Mouse (Mus musculus) liver, embryonic 16.5 days (tissue): ENCODE results near the gene Mpzl3. TPM values are rescaled to one million over a fixed set of nuclear protein-coding genes. Genes with fewer than 3 reads are reported as not detected.
"Not testable (repeated sequence)": the region's sequence is repeated elsewhere in the genome, so short reads cannot be mapped to it uniquely, and the experiment has no call there.

Source experiments
- ATAC-seq: fragments of 200-750 bp; cut with Nextera tagmentation; 2 replicates; pipeline ENCODE4 v1.8.0; 2017; ENCODE audit warnings: low read depth, mild to moderate bottlenecking, moderate number of reproducible peaks, moderate library complexity
- H3K27ac ChIP-seq: fragments of 300-500 bp; sonication (generic); 2 replicates; pipeline ENCODE4 v1.5.1; 2014; ENCODE audit warnings: mild to moderate bottlenecking, low read length
- H3K27me3 ChIP-seq: fragments of 300-500 bp; sonication (generic); 2 replicates; pipeline ENCODE4 v1.6.1; 2014; ENCODE audit warnings: low read depth, low read length, mixed read lengths; ENCODE audit not compliant: control insufficient read depth, insufficient read depth
- H3K36me3 ChIP-seq: fragments of 300-500 bp; sonication (generic); 2 replicates; pipeline ENCODE4 v1.6.1; 2014; ENCODE audit warnings: mild to moderate bottlenecking; ENCODE audit not compliant: control insufficient read depth, insufficient read depth
- H3K4me1 ChIP-seq: fragments of 300-500 bp; sonication (generic); 2 replicates; pipeline ENCODE4 v1.6.1; 2014; ENCODE audit warnings: low read depth, low read length, mixed read lengths; ENCODE audit not compliant: control insufficient read depth
- H3K4me2 ChIP-seq: fragments of 300-500 bp; sonication (generic); 2 replicates; pipeline ENCODE4 v1.6.1; 2014; ENCODE audit warnings: low read depth, low read length, mixed read lengths
- H3K4me3 ChIP-seq: fragments of 300-500 bp; sonication (generic); 2 replicates; pipeline ENCODE4 v1.5.1; 2014; ENCODE audit warnings: low read depth, mild to moderate bottlenecking, low read length
- H3K9ac ChIP-seq: fragments of 300-500 bp; sonication (generic); 2 replicates; pipeline ENCODE4 v1.6.1; 2014; ENCODE audit warnings: low read depth, low read length
- H3K9me3 ChIP-seq: fragments of 300-500 bp; sonication (generic); replicated peaks from 2 replicates; pipeline ENCODE4 v1.6.1; 2016; ENCODE audit warnings: low read length; ENCODE audit not compliant: control insufficient read depth
- whole genome bisulfite sequencing: fragments of 180-500 bp; shearing (Covaris S2); extraction: QIAGEN DNeasy Blood & Tissue Kit; methylation state at CpG from one replicate; pipeline ENCODE4 v1.1.7; 2014; ENCODE audit not compliant: insufficient replicate concordance; 5-methylcytosine and 5-hydroxymethylcytosine counted together
- polyA plus RNA-seq: library from polyadenylated mRNA; unstranded; fragments of >200 nt; fragmentation: Nextera tagmentation; extraction: Ambion mirVana; gene quantifications from 2 replicates; pipeline ENCODE4 v1.2.1, GENCODE M21; 2015

Mpzl3 gene
- polyA plus RNA-seq, 1 experiment from 2014 or later: 1.1 TPM

GRCm38 (mm10) chr9:45022800-45023199 lies 32.2 kb upstream of the Mpzl3 start:
- WGBS: 4% methylated on average over 3 of the region's 3 CpGs
- ATAC-seq: no peak

GRCm38 (mm10) chr9:45023638-45024037 lies 31.3 kb upstream of the Mpzl3 start:
- 34% methylated on average over 3 of the region's 3 CpGs for WGBS
- no peaks in the 10 kb centered on the region for H3K4me1 ChIP-seq

More at GRCm38 (mm10) chr9:45022800-45023199, 32.2 kb upstream of the Mpzl3 start:
- no peak overlapping the region for H3K27ac ChIP-seq
- no peak overlapping the region for H3K4me3 ChIP-seq
- H3K4me2 ChIP-seq: no peak overlapping the region
- H3K4me1 ChIP-seq: no peaks in the 10 kb centered on the region
- no peaks in the 10 kb centered on the region for H3K9me3 ChIP-seq
- no peak overlapping the region for H3K9ac ChIP-seq
- H3K36me3 ChIP-seq: no peaks in the 10 kb centered on the region
- H3K27me3 ChIP-seq: no peaks in the 10 kb centered on the region; the same call in 1 of the 2 replicates

GRCm38 (mm10) chr9:45024187-45024586 lies 30.8 kb upstream of the Mpzl3 start:
- no peak overlapping the region for H3K27ac ChIP-seq
- no peak overlapping the region for H3K4me2 ChIP-seq
- ATAC-seq: no peak
- no peaks in the 10 kb centered on the region for H3K36me3 ChIP-seq
- H3K9ac ChIP-seq: no peak overlapping the region
- H3K4me1 ChIP-seq: no peaks in the 10 kb centered on the region
- no peak overlapping the region for H3K4me3 ChIP-seq
- H3K27me3 ChIP-seq: no peaks in the 10 kb centered on the region; the same call in 1 of the 2 replicates
- 60% methylated on average over 2 of the region's 2 CpGs for WGBS
- H3K9me3 ChIP-seq: no peaks in the 10 kb centered on the region

More at GRCm38 (mm10) chr9:45023638-45024037, 31.3 kb upstream of the Mpzl3 start:
- H3K27ac ChIP-seq: no peak overlapping the region
- H3K27me3 ChIP-seq: no peaks in the 10 kb centered on the region; the same call in 1 of the 2 replicates
- H3K9ac ChIP-seq: no peak overlapping the region
- H3K4me3 ChIP-seq: no peak overlapping the region
- no peaks in the 10 kb centered on the region for H3K36me3 ChIP-seq
- H3K4me2 ChIP-seq: no peak overlapping the region
- no peaks in the 10 kb centered on the region for H3K9me3 ChIP-seq
- no peak for ATAC-seq

GRCm38 (mm10) chr9:45027376-45027775 lies 27.6 kb upstream of the Mpzl3 start:
- Histone ChIP-seq H3K27me3 (no peaks in the 10 kb centered on the region), H3K27ac (no peak overlapping the region), H3K4me1 (no peaks in the 10 kb centered on the region; the same call in 1 of the 2 replicates), H3K36me3 (no peaks in the 10 kb centered on the region), H3K4me2 (no peak overlapping the region), H3K9me3 (no peaks in the 10 kb centered on the region), H3K4me3 (no peak overlapping the region), H3K9ac (no peak overlapping the region)
- ATAC-seq: no peak
- 35% methylated on average over 8 of the region's 8 CpGs for WGBS

- Histone ChIP-seq H3K9ac (no peak overlapping the region), H3K9me3 (no peaks in the 10 kb centered on the region), H3K4me2 (no peak overlapping the region), H3K4me3 (no peak overlapping the region), H3K4me1 (no peaks in the 10 kb centered on the region; the same call in 1 of the 2 replicates), H3K36me3 (no peaks in the 10 kb centered on the region), H3K27ac (no peak overlapping the region), H3K27me3 (no peaks in the 10 kb centered on the region)
- ATAC-seq: no peak
- 43% methylated on average over 6 of the region's 6 CpGs for WGBS
Observed at GRCm38 (mm10) chr9:45030341-45030740, 24.6 kb upstream of the Mpzl3 start.

GRCm38 (mm10) chr9:45032261-45032660 lies 22.7 kb upstream of the Mpzl3 start:
- no peak for ATAC-seq
- H3K27me3 ChIP-seq: no peaks in the 10 kb centered on the region
- 38% methylated on average over 2 of the region's 2 CpGs for WGBS

GRCm38 (mm10) chr9:45034526-45034925 lies 20.5 kb upstream of the Mpzl3 start:
- Histone ChIP-seq H3K4me2 (no peak overlapping the region), H3K9ac (no peak overlapping the region), H3K27me3 (no peaks in the 10 kb centered on the region; the same call in 1 of the 2 replicates), H3K27ac (no peak overlapping the region), H3K4me1 (no peaks in the 10 kb centered on the region; the same call in 1 of the 2 replicates), H3K9me3 (no peaks in the 10 kb centered on the region), H3K36me3 (no peaks in the 10 kb centered on the region), H3K4me3 (no peak overlapping the region)
- ATAC-seq: no peak
- WGBS: 62% methylated on average over 3 of the region's 3 CpGs

More at GRCm38 (mm10) chr9:45032261-45032660, 22.7 kb upstream of the Mpzl3 start:
- H3K9me3 ChIP-seq: no peaks in the 10 kb centered on the region
- no peaks in the 10 kb centered on the region; the same call in 1 of the 2 replicates for H3K4me1 ChIP-seq
- no peak overlapping the region for H3K4me3 ChIP-seq
- no peaks in the 10 kb centered on the region for H3K36me3 ChIP-seq
- no peak overlapping the region for H3K9ac ChIP-seq
- H3K4me2 ChIP-seq: no peak overlapping the region
- no peak overlapping the region for H3K27ac ChIP-seq

GRCm38 (mm10) chr9:45037803-45038202 lies 17.2 kb upstream of the Mpzl3 start:
- H3K9me3 ChIP-seq, H3K9ac ChIP-seq, H3K4me3 ChIP-seq, H3K4me2 ChIP-seq, H3K4me1 ChIP-seq, ATAC-seq, H3K27ac ChIP-seq, H3K36me3 ChIP-seq: not testable (repeated sequence)
- peaks cover 14% of the 10 kb centered on the region for H3K27me3 ChIP-seq
- whole genome bisulfite sequencing: 38% methylated on average over 1 of the region's 1 CpGs

- Histone ChIP-seq H3K9me3 (no peaks in the 10 kb centered on the region), H3K27ac (peak within 1 kb of the TSS; percentile 76), H3K27me3 (peaks cover 27% of the 10 kb centered on the region), H3K9ac (peak within 1 kb of the TSS; percentile 8; the same call in 1 of the 2 replicates), H3K4me3 (peak within 1 kb of the TSS; percentile 25), H3K4me1 (no peaks in the 10 kb centered on the region), H3K36me3 (no peaks in the 10 kb centered on the region), H3K4me2 (peak within 1 kb of the TSS; percentile 43)
- no peak for ATAC-seq
- 41% methylated on average over 5 of the region's 5 CpGs for WGBS
Observed at GRCm38 (mm10) chr9:45039499-45039898, 15.5 kb upstream of the Mpzl3 start, which contains the start of gene Mpzl2. Gene Mpzl2 (plus strand): TSS chr9:45039799.
